Mouse (Mus musculus) kidney, postnatal 25 days (tissue): Measurements from ENCODE around the gene Med4.

Source experiments
- DNase-seq, 2 experiments: peaks; one replicate each; pipeline ENCODE4 v3.0.0; 2021; ENCODE audit warnings: mixed read lengths in 2 of 2

Med4 gene

GRCm38 (mm10) chr14:73509765-73510423, at the start of gene Med4:
Gene Med4, plus strand, starts transcription at chr14:73510025.
- DNase-seq: peak; percentile 96

GRCm38 (mm10) chr14:73460514-73461134, 49.2 kb upstream of the Med4 start:
- no peak for DNase-seq

- DNase-seq: no peak
Observed at GRCm38 (mm10) chr14:73462211-73462610, 47.6 kb upstream of the Med4 start.

- DNase-seq: peak; percentile 37 to 61
Observed at GRCm38 (mm10) chr14:73467697-73468096, 42.1 kb upstream of the Med4 start.

- DNase-seq: no peak
Observed at GRCm38 (mm10) chr14:73469506-73469905, 40.3 kb upstream of the Med4 start.

- DNase-seq: no peak
Observed at GRCm38 (mm10) chr14:73470593-73470992, 39.2 kb upstream of the Med4 start.

GRCm38 (mm10) chr14:73472205-73472604, 37.6 kb upstream of the Med4 start:
- no peak for DNase-seq

- peak; percentile 82 to 85 for DNase-seq
Observed at GRCm38 (mm10) chr14:73473670-73474460, 36.0 kb upstream of the Med4 start.

- peak in 1 of 2 experiments; percentile 45 for DNase-seq
Observed at GRCm38 (mm10) chr14:73474636-73475093, 35.2 kb upstream of the Med4 start.

GRCm38 (mm10) chr14:73475506-73475905, 34.3 kb upstream of the Med4 start:
- peak; percentile 50 to 76 for DNase-seq

GRCm38 (mm10) chr14:73476361-73476934, 33.4 kb upstream of the Med4 start:
- no peak for DNase-seq

- DNase-seq: no peak
Observed at GRCm38 (mm10) chr14:73477077-73477476, 32.7 kb upstream of the Med4 start.

- DNase-seq: no peak
Observed at GRCm38 (mm10) chr14:73478321-73478720, 31.5 kb upstream of the Med4 start.

- DNase-seq: no peak
Observed at GRCm38 (mm10) chr14:73479771-73480170, 30.1 kb upstream of the Med4 start.

- no peak for DNase-seq
Observed at GRCm38 (mm10) chr14:73483516-73484229, 26.2 kb upstream of the Med4 start.

- DNase-seq: no peak
Observed at GRCm38 (mm10) chr14:73484366-73485110, 25.3 kb upstream of the Med4 start.

GRCm38 (mm10) chr14:73486641-73487040, 23.2 kb upstream of the Med4 start:
- DNase-seq: no peak

- no peak for DNase-seq
Observed at GRCm38 (mm10) chr14:73493356-73493755, 16.5 kb upstream of the Med4 start.

- DNase-seq: no peak
Observed at GRCm38 (mm10) chr14:73494122-73494521, 15.7 kb upstream of the Med4 start.

GRCm38 (mm10) chr14:73495753-73496152, 14.1 kb upstream of the Med4 start:
- DNase-seq: no peak

- DNase-seq: no peak
Observed at GRCm38 (mm10) chr14:73501283-73501682, 8.5 kb upstream of the Med4 start.

GRCm38 (mm10) chr14:73501721-73502120, 8.1 kb upstream of the Med4 start:
- DNase-seq: no peak
